Mouse (Mus musculus) intestine, embryonic 14.5 days (tissue): ENCODE results near the gene Camta2. TPM values are rescaled to one million over a fixed set of nuclear protein-coding genes. Genes with fewer than 3 reads are reported as not detected.

Experiments
- microRNA-seq: library from miRNA; unstranded; fragments of <30 nt; microRNA quantifications from one replicate; pipeline ENCODE4, GENCODE M21; 2016
- polyA plus RNA-seq: library from polyadenylated mRNA; unstranded; fragments of >200 nt; fragmentation: Nextera tagmentation; extraction: Ambion mirVana; gene quantifications from 2 replicates; pipeline ENCODE4 v1.2.1, GENCODE M21; 2014

The Camta2 gene
- polyA plus RNA-seq, 1 experiment from 2014 or later = 16.2 TPM

Small RNAs within 50 kb of the gene (microRNA-seq; reads per million reads assigned to microRNA genes)
- gene Mir6925 = not detected

Other genes starting within 250 kb of the Camta2 start
- 50.7 and 51.6 TPM in 2 replicates for gene Med11, start 236.2 kb downstream of the Camta2 start, polyA plus RNA-seq
- 0.75 and 0.92 TPM in 2 replicates for gene Zmynd15, start 228.7 kb downstream of the Camta2 start, polyA plus RNA-seq
- gene Cxcl16, start 228.1 kb downstream of the Camta2 start, polyA plus RNA-seq = 8.0 and 10.0 TPM in 2 replicates
- 100 and 104 TPM in 2 replicates for gene Tm4sf5, start 182.9 kb downstream of the Camta2 start, polyA plus RNA-seq
- gene Vmo1, start 173.5 kb downstream of the Camta2 start, polyA plus RNA-seq = 0.28 and 1.1 TPM in 2 replicates
- 0.46 and 0.83 TPM in 2 replicates for gene Gltpd2, start 168.9 kb downstream of the Camta2 start, polyA plus RNA-seq
- gene Psmb6, start 162.7 kb downstream of the Camta2 start, polyA plus RNA-seq = 792 and 802 TPM in 2 replicates
- gene Gm40193, start 155.2 kb downstream of the Camta2 start, polyA plus RNA-seq = not detected in 2 replicates
- gene Pld2, start 148.0 kb downstream of the Camta2 start, polyA plus RNA-seq = 9.7 and 11.7 TPM in 2 replicates
- gene Mink1, start 125.2 kb downstream of the Camta2 start, polyA plus RNA-seq = 16.9 and 19.9 TPM in 2 replicates
- not detected in 2 replicates for gene 4930544D05Rik, start 72.3 kb downstream of the Camta2 start, polyA plus RNA-seq
- 0.30 and 0.50 TPM in 2 replicates for gene Chrne, start 68.9 kb downstream of the Camta2 start, polyA plus RNA-seq
- 0.26 and 0.37 TPM in 2 replicates for gene Gp1ba, start 49.0 kb downstream of the Camta2 start, polyA plus RNA-seq
- 101 and 115 TPM in 2 replicates for gene Rnf167, start 40.9 kb downstream of the Camta2 start, polyA plus RNA-seq
- gene Slc25a11, start 40.6 kb downstream of the Camta2 start, polyA plus RNA-seq = 155 and 158 TPM in 2 replicates
- 2,271 and 2,344 TPM in 2 replicates for gene Pfn1, start 33.5 kb downstream of the Camta2 start, polyA plus RNA-seq
- gene Eno3, start 30.9 kb downstream of the Camta2 start, polyA plus RNA-seq = 13.5 and 16.3 TPM in 2 replicates
- gene Spag7, start 18.7 kb downstream of the Camta2 start, polyA plus RNA-seq = 140 and 154 TPM in 2 replicates
- gene Inca1, start 12.1 kb upstream of the Camta2 start, polyA plus RNA-seq = 1.5 and 1.6 TPM in 2 replicates
- 11.4 and 14.3 TPM in 2 replicates for gene Kif1c, start 12.4 kb upstream of the Camta2 start, polyA plus RNA-seq
- 6.1 and 6.2 TPM in 2 replicates for gene Zfp3, start 76.1 kb upstream of the Camta2 start, polyA plus RNA-seq
- 0.40 and 0.45 TPM in 2 replicates for gene Scimp, start 124.5 kb upstream of the Camta2 start, polyA plus RNA-seq
- gene Rabep1, start 156.7 kb upstream of the Camta2 start, polyA plus RNA-seq = 30.5 and 32.9 TPM in 2 replicates